ENCODE assay signal across 15 mouse cellular contexts in the genomic region with DNA sequence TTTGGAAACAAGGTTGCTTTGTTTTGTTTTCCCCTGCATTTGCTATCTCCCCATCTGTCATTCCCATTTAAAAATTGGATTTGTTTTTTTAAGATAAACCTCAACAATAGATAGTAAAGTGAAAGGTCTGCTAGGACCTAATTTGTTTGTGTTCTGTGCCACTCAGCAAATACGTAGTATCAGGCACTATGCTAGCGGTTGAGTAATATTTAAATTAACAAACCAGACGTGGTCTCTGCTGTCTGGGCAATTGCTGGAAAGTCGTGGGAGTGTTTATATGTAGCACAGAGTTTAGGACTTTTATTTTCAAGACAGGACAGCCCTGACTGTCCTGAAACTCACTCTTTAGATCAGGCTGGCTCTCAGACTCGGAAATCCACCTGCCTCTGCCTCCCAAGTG. TPM values are rescaled to one million over a fixed set of nuclear protein-coding genes. Genes with fewer than 3 reads are reported as not detected.
"Had no signal": no experiment of that assay in that cellular context is flagged by ENCODE, and none has a peak within 500 bp of the region (broad histone marks: within the 10 kb centered on the region; RNA-seq: fewer than 3 reads in every experiment).

No protein-coding gene starts in this region.

- H3K27me3 ChIP-seq: intestine, embryonic 15.5 days; limb, embryonic 12.5 days; megakaryocyte, embryonic 14.5 days; midbrain, embryonic 15.5 days; neural tube, embryonic 12.5 days; stomach, embryonic 15.5 days had no signal

- ATAC-seq: intestine, embryonic 15.5 days; midbrain, embryonic 15.5 days had no signal

- DNase-seq: kidney, adult 18-20 months; kidney, postnatal 10 days; kidney, postnatal 4 days; right cerebral cortex, postnatal 14 days; thymus, adult 18-20 months; thymus, postnatal 14 days had no signal

- H3K9ac ChIP-seq: intestine, embryonic 15.5 days; limb, embryonic 12.5 days; midbrain, embryonic 15.5 days; neural tube, embryonic 12.5 days; stomach, embryonic 15.5 days had no signal

- H3K9me3 ChIP-seq: intestine, embryonic 15.5 days; limb, embryonic 12.5 days; megakaryocyte, embryonic 14.5 days; midbrain, embryonic 15.5 days; neural tube, embryonic 12.5 days; stomach, embryonic 15.5 days had no signal

- H3K27ac ChIP-seq: intestine, embryonic 15.5 days; layer of hippocampus, adult 2 months; limb, embryonic 12.5 days; macrophage; midbrain, embryonic 15.5 days; neural tube, embryonic 12.5 days; stomach, embryonic 15.5 days had no signal

- H3K36me3 ChIP-seq: intestine, embryonic 15.5 days; limb, embryonic 12.5 days; midbrain, embryonic 15.5 days; neural tube, embryonic 12.5 days; stomach, embryonic 15.5 days had no signal

- H3K4me3 ChIP-seq: intestine, embryonic 15.5 days; layer of hippocampus, adult 2 months; limb, embryonic 12.5 days; megakaryocyte, embryonic 14.5 days; midbrain, embryonic 15.5 days; neural tube, embryonic 12.5 days; stomach, embryonic 15.5 days had no signal

- H3K4me1 ChIP-seq: midbrain, embryonic 15.5 days; neural tube, embryonic 12.5 days had no signal

- H3K4me2 ChIP-seq: intestine, embryonic 15.5 days; limb, embryonic 12.5 days; midbrain, embryonic 11.5 days; midbrain, embryonic 15.5 days; neural tube, embryonic 12.5 days; stomach, embryonic 15.5 days had no signal

RNA-seq across cellular contexts. Expression of a gene that starts 33.9 kb away (rescaled TPM):
- polyA plus RNA-seq: macrophage had no signal
